Comparison of ENCODE assay signal across 15 mouse cellular contexts in genomic region chr1:40355904-40356521, GRCm38 (mm10). TPM values are rescaled to one million over a fixed set of nuclear protein-coding genes. Genes with fewer than 3 reads are reported as not detected.
DNase-seq lines count a peak whose midpoint lies in the region; ATAC-seq and TF ChIP-seq lines count a peak whose summit lies in the region.
"Had no signal": no experiment of that assay in that cellular context is flagged by ENCODE, and none has a peak within 500 bp of the region (broad histone marks: within the 10 kb centered on the region; RNA-seq: fewer than 3 reads in every experiment).

No protein-coding gene starts in this region.

- no peaks in the 10 kb centered on the region for H3K36me3 ChIP-seq in kidney, adult 2 months (ENCODE audit: control insufficient read depth, insufficient read depth, low read length)
- no peaks in the 10 kb centered on the region for H3K36me3 ChIP-seq in liver, embryonic 12.5 days
- H3K36me3 ChIP-seq: embryonic facial prominence, embryonic 12.5 days; midbrain, embryonic 10.5 days; neural tube, embryonic 15.5 days had no signal

- no peak overlapping the region for H3K9ac ChIP-seq in liver, embryonic 12.5 days
- H3K9ac ChIP-seq: embryonic facial prominence, embryonic 12.5 days; neural tube, embryonic 15.5 days had no signal

- H3K27ac ChIP-seq in kidney, adult 2 months (ENCODE audit: insufficient read depth, low read depth, low read length): no peak overlapping the region
- no peak overlapping the region for H3K27ac ChIP-seq in liver, embryonic 12.5 days
- H3K27ac ChIP-seq in left cerebral cortex, adult 2 months: no peak overlapping the region
- H3K27ac ChIP-seq: embryonic facial prominence, embryonic 12.5 days; midbrain, embryonic 10.5 days; neural tube, embryonic 15.5 days had no signal

- no peak overlapping the region for H3K4me3 ChIP-seq in kidney, adult 2 months (ENCODE audit: insufficient read depth, low read depth, low read length)
- H3K4me3 ChIP-seq in liver, embryonic 12.5 days: no peak overlapping the region
- no peak overlapping the region for H3K4me3 ChIP-seq in left cerebral cortex, adult 2 months
- H3K4me3 ChIP-seq: embryonic facial prominence, embryonic 12.5 days; midbrain, embryonic 10.5 days; neural tube, embryonic 15.5 days had no signal

- DNase-seq in kidney, adult 2 months: peak; percentile 15
- no peak for DNase-seq in kidney, postnatal 25 days
- DNase-seq in MEL-GATA-1-ER (ENCODE audit: extremely low read depth, low read depth): peak; percentile 81
- DNase-seq in left cerebral cortex, adult 2 months (ENCODE audit: extremely low spot score in 1 of 2, low spot score in 2 of 2): no peak
- DNase-seq in retina, postnatal 1 day: no peak
- DNase-seq: adrenal gland, postnatal 36 days; cerebellum, adult 9-11 months; right cerebral cortex, postnatal 4 days had no signal

- intact Hi-C loops in left cerebral cortex, adult 2 months (cut with DNase I): loop anchor here (5.0 kb wide), 1 partner anchor 224 kb away; no protein-coding TSS in a partner anchor

- no peaks in the 10 kb centered on the region for H3K4me1 ChIP-seq in kidney, adult 2 months (ENCODE audit: control insufficient read depth, insufficient read depth, low read length)
- H3K4me1 ChIP-seq in liver, embryonic 12.5 days: peaks cover 63% of the 10 kb centered on the region
- H3K4me1 ChIP-seq: neural tube, embryonic 15.5 days had no signal

- H3K27me3 ChIP-seq in kidney, adult 2 months (replicated peaks; ENCODE audit: control insufficient read depth, insufficient read depth, low read length): no peaks in the 10 kb centered on the region
- H3K27me3 ChIP-seq in liver, embryonic 12.5 days (replicated peaks): no peaks in the 10 kb centered on the region
- H3K27me3 ChIP-seq: embryonic facial prominence, embryonic 12.5 days; neural tube, embryonic 15.5 days had no signal

- no peak for TF ChIP-seq POLR2A in kidney, adult 2 months (IDR thresholded peaks at IDR 0.05; ENCODE audit: low read depth, low read length)

- ATAC-seq in liver, embryonic 12.5 days: 0 out of 2 replicates have a peak, but pooled peaks have one; percentile 22
- peak; percentile 88 for ATAC-seq in megakaryocyte, adult 5-6 weeks (ENCODE audit: poor library complexity, severe bottlenecking)
- ATAC-seq: forebrain, embryonic 16.5 days; hindbrain, embryonic 16.5 days had no signal

- no peaks in the 10 kb centered on the region for H3K9me3 ChIP-seq in liver, embryonic 12.5 days (replicated peaks)
- H3K9me3 ChIP-seq: embryonic facial prominence, embryonic 12.5 days; midbrain, embryonic 10.5 days; neural tube, embryonic 15.5 days had no signal

- no peak for TF ChIP-seq CTCF in kidney, adult 2 months (conservative IDR thresholded peaks at IDR 0.05; ENCODE audit: insufficient read depth, insufficient read length, low read depth, low read length)
- TF ChIP-seq CTCF in left cerebral cortex, adult 2 months (IDR thresholded peaks at IDR 0.05): no peak

- H3K4me2 ChIP-seq in liver, embryonic 12.5 days: no peak overlapping the region
- H3K4me2 ChIP-seq: embryonic facial prominence, embryonic 12.5 days; neural tube, embryonic 15.5 days had no signal

- WGBS in kidney, adult 2 months: 71% methylated on average over 10 of the region's 10 CpGs
- WGBS in liver, embryonic 12.5 days (ENCODE audit: insufficient replicate concordance): 27% methylated on average over 10 of the region's 10 CpGs

RNA-seq across cellular contexts. Expression of gene Il1rl2, which starts 31.6 kb away (rescaled TPM):
- polyA plus RNA-seq in kidney, adult 2 months (2012; rRNA removed): 1.3 and 1.4 TPM in 2 replicates
- polyA plus RNA-seq in liver, embryonic 12.5 days (2016; fragmentation: Nextera tagmentation; extraction: Ambion mirVana): 1.8 and 2.2 TPM in 2 replicates
- 4.0 and 6.2 TPM in 2 replicates for total RNA-seq in megakaryocyte, adult 5-6 weeks (2015)
- total RNA-seq in megakaryocyte, adult 5-6 weeks (2017): 4.2 and 5.3 TPM in 2 replicates
- total RNA-seq in left cerebral cortex, adult 2 months (2021): 1 to 10 TPM in 1 of 2 experiments, under 1 TPM in 1; 0.68 to 1.3 TPM

Comparison
In these comparisons a context has a peak if more than half of its experiments do, and no peak if none do; other contexts are left out.
1. DNase-seq: peak in kidney, adult 2 months (single experiment) and MEL-GATA-1-ER (single experiment); none in kidney, postnatal 25 days (0 of 2), left cerebral cortex, adult 2 months (0 of 2) and retina, postnatal 1 day (single experiment).